Mouse (Mus musculus): ENCODE measurements around the gene Filip1l. TPM values are rescaled to one million over a fixed set of nuclear protein-coding genes. Genes with fewer than 3 reads are reported as not detected.

Filip1l gene
- total RNA-seq, 4 experiments from 2014 or later, result 4.2 to 5.0 (median 4.7) TPM

DNA sequence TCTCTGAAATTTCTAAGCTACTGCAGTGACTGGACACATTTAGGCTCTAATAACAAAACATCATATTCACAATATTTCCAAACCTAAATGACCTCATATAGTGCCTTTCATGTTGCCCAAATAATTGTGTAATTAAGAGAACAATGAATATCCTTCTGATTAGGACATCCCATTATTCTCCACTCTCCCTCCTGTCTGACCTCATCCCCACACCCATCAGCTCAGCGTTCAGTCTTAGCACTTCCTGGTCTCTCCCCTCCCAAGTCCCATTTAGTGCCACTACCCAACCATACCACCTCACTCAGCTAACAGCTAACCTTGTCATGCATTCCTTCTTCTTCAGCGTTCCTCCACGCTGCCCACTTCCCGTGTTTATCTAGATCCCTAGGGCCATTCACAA lies 130.0 kb downstream of the Filip1l start:
- DNase-seq (ENCODE audit: low spot score in 2 of 2), result no peak

DNA sequence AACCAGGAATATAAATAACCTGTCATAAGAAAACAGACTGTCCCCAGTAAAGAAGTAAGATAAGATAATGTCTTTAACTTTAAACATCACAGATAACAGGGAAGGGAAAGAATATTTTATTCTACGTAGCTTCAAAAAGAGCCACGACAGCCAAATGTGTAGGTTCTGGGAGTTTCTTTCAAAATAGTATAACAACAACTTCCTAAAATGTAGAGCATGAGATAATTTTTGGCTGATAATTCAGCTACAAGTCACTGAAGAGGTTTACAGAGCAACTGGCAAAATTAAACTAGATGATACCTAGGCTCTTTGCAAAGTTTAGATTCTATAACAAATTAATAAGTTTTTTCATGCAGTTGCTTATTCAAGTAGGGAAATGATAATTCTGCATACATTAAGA lies 130.6 kb downstream of the Filip1l start:
- DNase-seq (ENCODE audit: low spot score in 2 of 2), result no peak

GRCm38 (mm10) chr16:57484043-57484795 lies 131.3 kb downstream of the Filip1l start:
- no peak for DNase-seq (ENCODE audit: low spot score in 2 of 2)

GRCm38 (mm10) chr16:57485265-57485664 lies 132.4 kb downstream of the Filip1l start:
- no peak for DNase-seq (ENCODE audit: low spot score in 2 of 2)

- DNase-seq (ENCODE audit: low spot score in 2 of 2), result no peak
Measured at GRCm38 (mm10) chr16:57486266-57486665, 133.4 kb downstream of the Filip1l start.

DNA sequence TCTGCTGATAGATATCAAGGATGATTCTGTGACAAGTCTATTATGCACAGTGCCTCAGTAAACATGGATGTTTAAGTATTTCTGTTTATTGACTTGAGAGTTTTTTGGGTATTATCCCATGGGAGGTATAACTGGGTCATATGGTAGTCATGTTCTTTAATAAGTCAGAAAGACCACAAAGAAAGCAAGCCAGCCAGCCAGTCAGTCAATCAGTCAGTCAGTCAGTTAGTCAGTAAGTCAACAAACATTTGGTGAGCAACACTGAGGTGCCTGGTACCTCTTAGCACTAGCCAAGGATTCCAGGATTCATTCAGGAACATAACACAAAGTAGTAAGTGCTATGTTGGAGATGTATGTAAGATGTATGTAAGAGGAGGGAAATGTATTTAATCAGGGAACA lies 135.8 kb downstream of the Filip1l start:
- no peak for DNase-seq (ENCODE audit: low spot score in 2 of 2)

- DNase-seq (ENCODE audit: low spot score in 2 of 2), result peak in 1 of 2 experiments; percentile 19
Measured at GRCm38 (mm10) chr16:57490691-57491090, 137.8 kb downstream of the Filip1l start.

- DNase-seq (ENCODE audit: low spot score in 2 of 2), result no peak
Measured at GRCm38 (mm10) chr16:57491853-57492252, 139.0 kb downstream of the Filip1l start.

DNA sequence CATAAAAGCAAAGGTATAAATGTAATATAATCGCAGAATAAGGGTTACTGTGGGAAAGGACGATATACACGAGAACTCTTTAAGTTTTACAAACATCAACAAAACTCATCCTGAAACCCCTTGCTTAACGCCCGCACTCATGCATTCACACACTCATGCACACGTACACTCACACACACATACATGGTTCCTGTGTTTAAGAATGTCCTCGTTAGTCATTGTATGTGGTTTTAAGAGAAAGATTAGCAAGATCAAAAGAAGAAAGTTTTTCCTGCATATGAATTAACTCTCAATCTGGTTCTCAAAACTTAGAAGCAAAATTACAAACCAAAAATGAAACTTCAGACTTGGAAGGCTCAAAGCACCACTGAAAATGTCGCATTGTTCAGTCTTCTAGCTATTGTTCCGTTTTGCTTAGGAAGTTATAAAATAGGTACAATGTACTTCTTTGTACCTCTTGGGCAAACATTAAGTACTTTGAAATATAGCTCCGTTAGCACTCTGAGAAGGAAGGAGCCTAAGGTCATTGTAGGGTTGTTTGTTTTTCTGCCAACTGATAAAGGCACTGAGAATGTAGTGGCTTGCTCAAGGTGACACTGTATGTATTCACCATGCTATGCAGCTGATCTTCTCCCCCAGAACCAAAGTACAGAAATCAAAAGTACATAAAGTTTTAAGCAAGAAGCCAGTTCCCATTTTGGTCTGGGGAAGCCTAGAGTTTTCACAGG lies 142.7 kb downstream of the Filip1l start:
- DNase-seq (ENCODE audit: low spot score in 2 of 2), result no peak

DNA sequence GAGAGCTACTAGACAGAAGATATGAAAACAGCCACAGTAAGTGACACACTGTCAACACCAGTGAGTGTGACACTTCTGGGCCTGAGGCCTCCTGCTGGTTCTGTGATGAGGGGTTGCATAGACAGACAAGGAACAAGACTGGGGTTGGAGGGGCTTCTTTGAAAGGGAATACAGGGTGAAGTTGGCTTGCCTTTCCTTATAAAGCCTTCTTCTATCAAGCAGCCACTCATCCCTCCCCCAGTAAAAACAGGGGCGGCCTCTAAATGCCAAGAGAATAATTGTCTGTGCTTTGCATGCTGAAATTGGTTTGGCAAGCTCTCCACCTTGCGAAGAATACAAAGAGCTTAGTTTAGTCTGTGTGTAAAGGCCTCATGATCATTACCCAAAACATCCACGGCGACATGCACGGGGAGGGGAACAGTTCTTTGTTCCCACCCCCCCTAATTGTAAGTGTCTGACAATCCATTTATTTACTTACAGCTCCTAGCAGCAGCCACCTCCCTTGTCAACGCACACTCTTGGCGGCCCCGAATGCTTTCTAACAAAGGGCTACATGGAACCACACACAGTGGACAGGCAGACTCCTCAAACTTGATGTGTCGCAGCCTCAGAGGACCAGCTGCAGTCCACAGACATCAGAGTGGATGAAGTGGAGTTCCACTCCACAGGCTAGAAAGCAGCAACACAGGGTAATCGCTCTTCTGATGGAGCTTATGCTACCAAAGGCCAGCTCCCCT lies 143.7 kb downstream of the Filip1l start:
- peak; percentile 11 to 16 for DNase-seq (ENCODE audit: low spot score in 2 of 2)

GRCm38 (mm10) chr16:57500851-57501250 lies 148.0 kb downstream of the Filip1l start:
- no peak for DNase-seq (ENCODE audit: low spot score in 2 of 2)

DNA sequence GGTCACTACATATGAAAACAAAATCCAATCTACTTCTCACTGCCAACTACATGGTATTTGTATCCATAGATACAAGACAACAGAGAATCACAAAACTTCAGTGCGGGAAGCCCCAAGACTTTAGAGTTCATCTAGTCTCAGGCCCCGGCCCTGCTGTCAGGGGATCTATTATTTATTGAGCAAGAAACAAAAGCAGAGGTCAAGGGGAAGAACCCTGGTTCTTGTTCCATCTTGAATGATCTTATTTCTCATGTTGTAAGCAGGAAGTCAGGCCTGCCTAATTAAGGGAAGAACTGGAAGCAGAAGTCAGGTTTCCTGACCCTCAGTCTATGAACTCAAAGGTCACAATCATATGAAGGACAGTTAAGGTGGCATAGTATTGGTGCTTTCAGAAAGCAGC lies 149.3 kb downstream of the Filip1l start:
- no peak for DNase-seq (ENCODE audit: low spot score in 2 of 2)

- DNase-seq (ENCODE audit: low spot score in 2 of 2), result no peak
Measured at GRCm38 (mm10) chr16:57502761-57503160, 149.9 kb downstream of the Filip1l start.

GRCm38 (mm10) chr16:57504728-57505127 lies 151.8 kb downstream of the Filip1l start:
- no peak for DNase-seq (ENCODE audit: low spot score in 2 of 2)

- DNase-seq (ENCODE audit: low spot score in 2 of 2), result no peak
Measured at GRCm38 (mm10) chr16:57506133-57506532, 153.2 kb downstream of the Filip1l start.

- DNase-seq (ENCODE audit: low spot score in 2 of 2), result no peak
Measured at GRCm38 (mm10) chr16:57508351-57508750, 155.5 kb downstream of the Filip1l start.

DNA sequence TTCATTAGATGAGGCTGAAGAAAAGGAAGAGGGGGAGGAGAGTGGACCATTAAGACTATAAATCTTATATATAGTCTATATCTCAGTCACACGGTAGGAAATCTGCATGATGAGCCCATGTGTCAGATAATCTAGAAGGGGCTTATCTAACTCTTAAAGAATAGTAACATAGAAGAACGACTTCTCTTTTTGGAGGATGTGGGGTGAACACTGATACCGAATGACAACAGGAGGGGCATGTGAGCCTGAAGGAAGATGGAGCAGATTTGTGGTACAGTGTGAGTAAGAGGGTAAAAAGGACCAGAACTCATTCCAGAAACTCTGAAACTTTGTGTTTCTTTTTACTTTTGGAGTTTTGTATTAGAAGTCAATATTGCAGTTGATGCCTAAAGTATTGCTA lies 156.2 kb downstream of the Filip1l start:
- no peak for DNase-seq (ENCODE audit: low spot score in 2 of 2)

- no peak for DNase-seq (ENCODE audit: low spot score in 2 of 2)
Measured at GRCm38 (mm10) chr16:57513562-57513961, 160.7 kb downstream of the Filip1l start.

DNA sequence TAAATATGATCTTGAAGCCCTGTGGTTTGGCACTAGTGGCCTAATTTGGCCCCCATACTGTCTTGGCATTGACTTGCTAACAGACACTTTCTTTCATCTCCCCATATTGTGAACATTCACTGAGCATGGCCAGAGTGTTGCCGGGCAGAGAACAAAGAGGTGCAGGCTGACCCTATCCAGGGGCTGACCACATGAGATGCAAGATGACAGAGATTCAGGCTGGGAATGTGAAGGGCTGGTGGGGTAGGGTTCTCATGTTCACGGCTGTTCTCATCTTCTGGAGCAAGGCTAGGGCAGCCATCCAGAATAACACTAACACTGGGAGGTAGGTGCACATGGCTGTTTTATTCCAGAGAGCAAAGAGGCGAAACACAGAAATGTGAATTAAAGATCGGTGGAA lies 161.5 kb downstream of the Filip1l start:
- DNase-seq (ENCODE audit: low spot score in 2 of 2), result no peak

GRCm38 (mm10) chr16:57515636-57516035 lies 162.7 kb downstream of the Filip1l start:
- DNase-seq (ENCODE audit: low spot score in 2 of 2), result no peak

GRCm38 (mm10) chr16:57525046-57525445 lies 172.2 kb downstream of the Filip1l start:
- no peak for DNase-seq (ENCODE audit: low spot score in 2 of 2)

DNA sequence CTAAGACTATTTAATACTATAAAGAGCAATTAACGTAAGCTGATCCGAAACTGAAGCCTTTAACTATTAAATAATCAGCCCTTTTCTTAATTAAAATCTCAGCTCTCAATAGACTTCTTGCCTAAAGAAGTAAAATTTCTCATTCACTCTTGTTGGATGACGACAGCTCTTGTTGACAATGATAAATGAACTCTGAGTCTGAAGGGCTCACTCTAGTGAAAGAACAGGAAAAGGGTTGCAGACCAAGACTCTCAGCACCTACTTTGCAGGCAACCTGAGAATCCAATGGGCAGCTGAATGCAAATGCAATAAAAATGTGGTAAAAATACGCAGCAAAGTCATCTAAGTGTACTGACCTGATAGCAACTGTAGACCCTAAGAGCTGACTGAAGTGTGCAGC lies 172.6 kb downstream of the Filip1l start:
- DNase-seq (ENCODE audit: low spot score in 2 of 2), result no peak

Data from layer of hippocampus, adult 8-10 months (tissue).